Mouse (Mus musculus): Measurements from ENCODE around the gene Gm10401.

Gm10401 gene

GRCm38 (mm10) chr5:115070457-115070856 is 27.6 kb downstream of the Gm10401 start:
- DNase-seq (ENCODE audit: low spot score in 2 of 2): no peak

- no peak for DNase-seq (ENCODE audit: low spot score in 2 of 2)
Measured at GRCm38 (mm10) chr5:115069611-115070010, 28.5 kb downstream of the Gm10401 start.

GRCm38 (mm10) chr5:115068671-115069421 is 29.2 kb downstream of the Gm10401 start:
- DNase-seq (ENCODE audit: low spot score in 2 of 2): no peak

GRCm38 (mm10) chr5:115066245-115066644 is 31.9 kb downstream of the Gm10401 start:
- DNase-seq (ENCODE audit: low spot score in 2 of 2): no peak

- no peak for DNase-seq (ENCODE audit: low spot score in 2 of 2)
Measured at GRCm38 (mm10) chr5:115063391-115063790, 34.7 kb downstream of the Gm10401 start.

- DNase-seq (ENCODE audit: low spot score in 2 of 2): no peak
Measured at GRCm38 (mm10) chr5:115062566-115062965, 35.5 kb downstream of the Gm10401 start.

- no peak for DNase-seq (ENCODE audit: low spot score in 2 of 2)
Measured at GRCm38 (mm10) chr5:115060977-115061376, 37.1 kb downstream of the Gm10401 start.

- no peak for DNase-seq (ENCODE audit: low spot score in 2 of 2)
Measured at GRCm38 (mm10) chr5:115060067-115060695, 37.9 kb downstream of the Gm10401 start.

GRCm38 (mm10) chr5:115058584-115059297 is 39.4 kb downstream of the Gm10401 start:
- DNase-seq (ENCODE audit: low spot score in 2 of 2): no peak

- DNase-seq (ENCODE audit: low spot score in 2 of 2): no peak
Measured at GRCm38 (mm10) chr5:115057153-115057552, 40.9 kb downstream of the Gm10401 start.

GRCm38 (mm10) chr5:115055418-115055817 is 42.7 kb downstream of the Gm10401 start:
- no peak for DNase-seq (ENCODE audit: low spot score in 2 of 2)

GRCm38 (mm10) chr5:115053791-115054396 is 44.2 kb downstream of the Gm10401 start:
- DNase-seq (ENCODE audit: low spot score in 2 of 2): no peak

- DNase-seq (ENCODE audit: low spot score in 2 of 2): no peak
Measured at GRCm38 (mm10) chr5:115052546-115052945, 45.5 kb downstream of the Gm10401 start.

- DNase-seq (ENCODE audit: low spot score in 2 of 2): no peak
Measured at GRCm38 (mm10) chr5:115050776-115051175, 47.3 kb downstream of the Gm10401 start.

- DNase-seq (ENCODE audit: low spot score in 2 of 2): no peak
Measured at GRCm38 (mm10) chr5:115049692-115050091, 48.4 kb downstream of the Gm10401 start.

All from left cerebral cortex, adult 9 months (tissue).